Mouse (Mus musculus): ENCODE measurements at regions not wholly inside any gene's neighbourhood (a gene's known extent, or its start where the extent isn't known, plus 50 kb on each side); places are given as distances from the start of the nearest gene placed in this dataset.
A peak's percentile ranks its signal among the peaks of the same experiment; 100 is the strongest.

DNA sequence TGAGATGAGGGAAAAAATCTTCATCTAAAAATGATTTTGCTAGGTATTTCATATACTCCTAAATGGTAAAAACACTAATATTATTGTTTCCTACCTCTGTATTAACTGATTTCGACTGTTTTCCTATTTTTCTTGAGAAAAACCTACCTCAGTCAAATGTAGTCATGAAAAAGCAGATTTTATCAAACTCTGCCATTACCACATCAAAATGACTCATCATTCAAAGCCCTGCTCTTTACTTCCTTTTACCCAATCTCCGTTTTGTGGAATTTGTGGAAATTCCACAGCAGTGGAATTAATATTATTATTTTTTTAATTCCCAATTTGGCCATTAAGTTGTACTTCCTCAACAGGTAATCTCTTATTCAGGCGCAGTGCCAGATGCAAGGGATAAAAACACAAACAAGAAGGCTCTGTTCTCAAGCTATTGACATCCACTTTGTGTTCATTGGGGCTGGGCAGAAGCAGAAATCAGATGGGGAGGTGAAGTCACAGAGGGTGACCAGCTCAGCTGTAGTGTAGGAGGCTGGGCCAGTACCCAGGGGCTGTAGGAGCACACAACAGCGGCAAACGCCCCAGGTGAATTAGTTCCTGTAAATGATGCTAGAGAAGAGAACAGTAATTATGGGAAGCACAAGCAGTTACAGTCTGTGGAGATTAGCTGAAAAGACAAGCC lies 138.2 kb upstream of the Mocs2 start:
- peak; percentile 75 for DNase-seq (ENCODE audit: low read depth)

DNA sequence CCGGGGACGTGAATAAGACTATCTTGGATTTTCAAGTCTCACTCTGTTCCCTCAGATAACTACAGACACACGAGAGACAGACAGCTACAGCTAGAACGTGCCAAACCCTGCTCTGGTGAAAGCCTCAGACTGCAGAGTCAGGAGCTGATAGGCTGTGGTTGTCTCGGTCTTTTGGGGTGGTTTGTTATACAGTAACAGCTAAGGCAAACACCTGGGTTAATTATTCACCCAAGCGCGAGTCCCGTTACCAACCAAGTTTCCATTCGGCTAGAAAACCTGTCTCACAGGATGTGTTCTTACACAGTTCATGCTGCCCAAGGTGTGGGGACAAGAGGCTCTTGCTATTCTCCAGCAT lies 137.7 kb upstream of the Mocs2 start:
- DNase-seq (ENCODE audit: low read depth) = peak; percentile 29

DNA sequence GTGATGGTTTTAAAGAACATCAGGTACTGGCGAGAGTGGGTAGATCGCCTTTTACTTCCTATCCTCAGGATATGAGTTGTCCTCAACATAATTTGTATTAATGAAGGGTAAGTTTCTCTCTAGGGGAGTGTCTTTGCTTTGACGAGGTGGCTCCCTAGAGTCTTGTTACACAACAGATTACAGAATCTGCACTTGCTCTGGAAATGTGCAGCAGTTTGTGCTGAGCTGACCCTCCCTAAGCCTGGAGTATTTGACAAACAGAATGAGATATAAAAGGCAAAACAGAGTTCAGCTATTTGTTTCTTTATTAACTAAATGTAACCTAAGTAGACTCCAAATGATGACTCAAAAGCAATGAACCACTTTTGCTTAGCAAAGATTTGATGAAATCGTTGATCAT lies 136.8 kb upstream of the Mocs2 start:
- DNase-seq (ENCODE audit: low read depth) = no peak

DNA sequence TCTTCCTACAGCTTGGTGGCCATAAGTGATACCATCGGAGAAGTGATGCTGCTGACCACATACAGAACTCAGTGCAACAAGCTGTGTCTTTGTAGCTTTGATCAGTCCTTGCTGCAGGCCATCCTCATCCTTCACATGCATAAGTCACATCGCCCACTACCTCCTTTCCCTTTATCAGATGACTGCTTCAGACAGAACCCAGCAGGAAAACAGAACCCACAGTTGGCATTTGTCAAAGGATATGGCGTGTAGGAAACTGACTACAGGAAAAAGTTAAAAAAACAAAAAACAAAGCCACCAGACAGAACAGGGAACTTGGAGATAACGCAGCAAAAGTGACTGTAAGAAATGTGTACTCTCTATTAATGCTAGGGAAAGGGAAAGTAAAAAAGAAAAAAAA lies 136.1 kb upstream of the Mocs2 start:
- peak; percentile 88 for DNase-seq (ENCODE audit: low read depth)

DNA sequence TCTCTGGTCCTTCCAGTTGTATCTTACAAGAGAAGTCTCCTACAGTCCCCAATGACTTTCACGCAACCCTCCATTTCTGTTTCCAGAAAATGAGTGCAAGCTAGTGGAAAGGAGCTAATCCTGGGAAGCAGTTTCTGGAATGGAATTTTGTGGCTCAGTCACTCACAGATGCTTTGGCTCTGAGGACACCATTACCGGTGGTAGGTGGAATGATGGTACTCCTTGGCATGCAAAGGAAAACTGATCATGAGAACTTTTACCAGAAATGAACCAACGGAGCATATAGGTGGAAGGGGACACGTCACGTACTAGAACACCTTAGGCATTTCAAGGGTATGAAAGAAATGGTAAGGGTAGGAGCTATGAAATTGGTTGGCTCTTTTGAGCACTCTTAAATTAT lies 135.1 kb upstream of the Mocs2 start:
- DNase-seq (ENCODE audit: low read depth) = no peak

DNA sequence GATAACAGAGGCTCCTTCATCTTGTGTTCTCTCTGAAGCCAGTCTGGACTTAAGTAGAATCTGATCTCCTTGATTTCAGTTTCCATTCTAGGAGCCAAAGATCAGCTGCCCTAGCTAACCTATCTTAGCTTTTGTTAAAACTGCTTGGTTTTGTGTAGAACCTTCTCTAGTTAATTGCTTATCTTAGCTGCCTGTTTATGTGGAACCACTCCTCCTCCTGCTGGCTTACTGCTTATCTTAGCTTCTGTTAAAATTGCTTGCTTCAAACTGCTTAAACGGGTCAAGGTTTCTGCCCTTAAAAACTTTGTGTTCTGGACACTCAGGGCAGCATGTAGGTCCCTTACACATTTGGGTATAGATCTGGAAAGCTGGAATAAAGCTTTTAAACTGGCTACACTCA lies 133.7 kb upstream of the Mocs2 start:
- DNase-seq (ENCODE audit: low read depth) = peak; percentile 8

DNA sequence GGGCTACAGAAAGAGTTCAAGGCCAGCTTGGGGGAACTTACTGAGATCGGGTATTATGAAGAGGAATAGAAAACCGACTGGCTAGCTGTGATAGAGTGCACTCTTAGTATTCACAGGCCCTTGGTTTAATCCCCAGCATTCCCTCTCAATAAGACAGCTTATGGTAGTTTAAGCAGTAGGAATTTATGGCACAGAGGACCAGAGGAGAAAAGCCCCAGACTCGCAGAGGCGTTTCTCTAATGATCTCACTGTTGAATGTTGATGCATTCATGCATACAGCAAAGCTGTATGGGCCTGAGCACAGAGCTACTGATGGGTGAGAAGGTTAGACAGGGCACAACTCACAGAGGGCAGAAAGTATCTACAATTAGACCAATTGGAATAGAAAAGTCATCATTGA lies 132.7 kb upstream of the Mocs2 start:
- no peak for DNase-seq (ENCODE audit: low read depth)

DNA sequence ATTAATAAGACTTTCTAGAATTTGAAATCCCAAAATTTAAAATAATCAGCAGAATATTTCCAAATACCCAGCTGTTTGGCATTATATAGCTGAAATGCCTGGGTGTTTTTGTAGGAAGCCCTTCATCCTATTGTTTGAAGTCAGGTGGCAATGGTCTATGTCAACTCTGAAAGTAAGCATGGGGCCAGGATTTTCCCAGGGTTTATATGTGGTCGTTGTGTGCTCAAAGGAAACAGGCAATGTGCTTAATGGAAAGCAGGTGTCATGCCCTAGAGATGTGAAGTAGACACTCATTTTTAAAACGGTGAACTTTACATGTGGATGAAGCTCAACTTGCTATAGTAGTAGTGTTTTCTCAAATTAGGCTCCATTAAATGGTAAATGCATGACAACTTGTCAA lies 105.4 kb upstream of the Mocs2 start:
- DNase-seq (ENCODE audit: low read depth) = no peak

DNA sequence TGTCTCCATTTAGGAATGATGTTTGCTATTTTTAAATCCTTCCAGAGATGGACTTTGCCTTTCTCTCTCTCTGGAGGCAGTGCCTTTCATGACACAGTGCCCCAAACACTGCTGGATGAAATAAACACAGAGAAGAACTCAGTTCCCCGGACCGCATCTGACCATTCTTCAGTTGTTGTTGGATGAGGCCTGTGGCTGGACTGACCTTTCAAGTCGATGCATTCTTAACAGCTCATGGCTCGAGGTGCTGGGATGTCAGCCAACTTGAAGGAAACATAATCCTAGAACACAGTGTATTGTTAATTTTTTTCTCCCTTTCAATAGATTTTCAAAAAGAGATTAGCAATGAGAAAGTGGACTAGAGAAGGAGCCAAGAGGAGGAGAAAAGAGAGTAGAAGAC lies 98.3 kb upstream of the Mocs2 start:
- DNase-seq (ENCODE audit: low read depth) = no peak

DNA sequence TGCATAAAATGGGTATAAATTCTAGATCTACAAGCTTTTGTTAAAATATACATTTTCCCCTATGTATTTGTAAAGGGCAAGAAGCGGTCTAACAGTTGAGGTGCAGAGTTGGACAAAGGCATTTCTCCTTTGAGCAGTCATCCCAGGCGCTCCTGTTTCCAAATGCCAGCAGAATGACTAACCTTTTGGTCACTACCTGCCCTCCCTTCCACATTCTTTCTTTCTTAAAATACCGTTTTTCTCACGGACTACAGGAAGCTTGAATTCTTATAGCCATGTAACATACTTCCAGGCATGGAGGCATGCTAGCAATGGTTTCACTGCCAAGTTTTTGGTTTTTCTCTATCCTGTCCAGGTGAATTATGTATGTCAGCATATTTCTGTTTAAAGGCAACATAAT lies 91.2 kb upstream of the Mocs2 start:
- DNase-seq (ENCODE audit: low read depth) = no peak

DNA sequence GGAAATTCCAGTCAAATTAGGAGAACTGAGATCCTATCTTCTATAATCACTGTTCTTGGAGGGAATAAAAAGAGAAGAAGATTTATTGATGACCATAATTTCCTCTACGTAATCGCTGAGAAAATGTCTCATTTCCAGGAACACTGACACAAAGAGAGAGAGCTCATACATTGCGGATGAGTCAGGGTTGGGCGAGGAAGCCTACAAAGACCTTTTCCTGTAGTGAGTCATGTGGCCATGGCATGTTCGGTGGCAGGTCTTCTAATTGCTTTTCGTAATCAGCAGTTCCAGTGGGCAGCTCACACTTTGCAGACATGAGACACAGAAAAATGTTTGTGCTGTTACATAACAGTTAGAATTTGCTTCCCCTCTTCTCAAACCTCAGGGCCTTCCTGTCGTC lies 83.0 kb upstream of the Mocs2 start:
- DNase-seq (ENCODE audit: low read depth) = peak; percentile 89

DNA sequence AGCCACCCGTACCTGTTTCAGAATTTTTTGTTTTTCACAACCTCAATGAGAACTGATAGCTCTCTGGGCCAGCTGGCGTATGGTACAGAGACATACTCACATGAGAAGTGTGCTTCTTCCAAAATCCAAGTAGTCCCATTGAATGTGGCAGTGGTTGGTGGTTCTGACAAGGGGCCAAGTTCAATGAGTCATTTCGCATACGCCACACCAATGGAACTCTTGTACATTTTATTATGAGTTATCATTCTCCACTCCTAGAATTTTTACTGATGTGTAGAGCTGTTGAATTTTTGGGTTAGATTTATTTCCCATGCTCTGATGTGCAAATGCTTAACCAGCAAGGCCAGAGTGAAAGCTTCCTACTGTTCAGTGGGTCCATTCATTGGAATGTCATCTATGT lies 82.0 kb upstream of the Mocs2 start:
- DNase-seq (ENCODE audit: low read depth) = peak; percentile 37

DNA sequence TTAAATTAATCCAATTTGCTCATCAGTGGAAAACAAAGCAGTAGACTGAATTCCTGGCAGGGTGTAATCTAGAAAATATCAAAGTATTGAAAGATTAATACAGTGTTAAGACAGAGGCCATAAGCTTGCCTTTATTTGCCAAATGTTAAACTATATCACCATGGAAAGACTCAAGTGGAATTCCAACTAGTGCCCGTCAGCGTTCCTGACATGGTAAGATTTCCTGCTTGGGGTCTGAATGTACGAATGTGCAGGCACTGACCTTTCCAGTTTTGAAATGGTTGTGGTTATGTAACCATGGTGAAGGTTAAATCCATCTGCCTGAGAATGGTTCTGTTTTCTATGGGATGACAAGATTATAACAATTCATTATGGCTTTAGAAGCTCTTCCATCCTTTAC lies 75.5 kb upstream of the Mocs2 start:
- no peak for DNase-seq (ENCODE audit: low read depth)

DNA sequence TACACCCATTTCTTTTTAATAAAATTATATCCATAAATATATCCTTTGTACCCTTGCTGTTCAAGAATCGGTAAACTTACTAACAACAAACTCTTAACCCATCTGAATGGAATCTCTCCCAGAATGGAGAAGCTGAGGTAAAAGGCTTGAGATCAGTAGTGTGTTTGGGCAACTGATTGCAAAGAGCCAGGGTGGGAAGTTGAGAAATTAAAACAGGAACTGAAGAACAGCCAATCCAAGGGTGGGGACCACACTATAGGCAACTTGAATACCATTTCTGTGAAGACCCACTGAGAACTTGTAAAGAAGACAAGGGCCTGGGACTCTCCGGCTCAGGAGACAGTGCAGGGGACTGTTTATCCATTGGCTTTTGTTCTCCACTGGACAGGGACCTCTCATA lies 72.2 kb upstream of the Mocs2 start:
- peak; percentile 12 for DNase-seq (ENCODE audit: low read depth)

DNA sequence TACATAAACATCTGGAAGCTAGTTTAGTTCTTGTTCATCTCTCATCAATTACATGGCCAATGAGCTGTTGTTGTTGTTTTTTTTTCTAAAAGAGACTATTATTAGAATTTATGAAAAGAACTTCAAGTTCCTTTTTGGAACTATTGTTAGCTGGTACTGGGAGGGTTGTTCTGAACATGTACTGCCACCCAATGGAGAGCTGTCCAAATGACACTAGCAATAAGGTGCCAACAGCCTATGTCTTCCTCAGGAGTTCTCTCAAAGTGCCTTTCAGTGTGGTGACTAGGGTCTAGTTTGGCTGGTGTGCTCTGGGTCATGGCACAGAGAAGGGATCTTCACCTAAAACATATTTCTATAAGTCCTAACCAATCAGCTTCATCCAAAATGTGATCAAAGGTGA lies 60.6 kb upstream of the Mocs2 start:
- peak; percentile 59 for DNase-seq (ENCODE audit: low read depth)

DNA sequence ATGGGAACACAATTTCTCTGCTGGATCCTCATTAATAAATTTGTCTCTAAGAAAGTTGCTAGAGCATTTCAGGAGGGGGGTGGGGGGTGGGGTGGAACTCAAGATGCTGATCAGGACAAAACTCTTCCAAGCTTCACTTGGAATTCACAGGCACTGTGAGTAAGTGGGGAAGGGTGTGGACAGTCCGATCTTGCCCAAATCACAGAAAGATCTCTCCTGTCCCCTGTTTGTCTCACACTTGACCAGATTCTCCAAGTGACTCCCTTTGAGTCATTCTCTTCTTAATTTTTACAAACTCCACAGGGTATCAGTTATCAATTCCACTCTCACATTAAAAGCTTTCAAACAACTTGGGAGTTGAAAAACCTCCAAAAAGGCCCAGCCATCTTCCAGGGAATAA lies 58.1 kb upstream of the Mocs2 start:
- no peak for DNase-seq (ENCODE audit: low read depth)

DNA sequence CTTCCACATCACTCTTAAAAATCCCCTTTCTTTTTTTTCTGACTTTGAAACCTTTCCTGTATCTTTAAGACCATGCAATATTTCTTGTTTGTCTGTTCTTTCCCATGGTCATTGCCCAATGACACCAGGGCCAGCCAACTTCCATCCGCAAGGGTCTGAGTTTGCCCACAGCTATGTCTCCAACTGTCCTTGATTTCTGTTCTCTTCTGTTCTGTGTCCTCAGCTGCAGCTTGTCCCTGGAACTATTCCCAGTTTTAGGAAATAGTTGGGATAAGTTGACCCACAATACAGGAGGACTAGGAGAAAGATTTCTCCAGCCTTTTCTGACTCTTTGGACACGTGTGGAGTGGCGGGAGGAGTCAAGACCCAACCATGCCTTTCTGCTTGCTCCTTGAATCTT lies 57.1 kb upstream of the Mocs2 start:
- DNase-seq (ENCODE audit: low read depth) = no peak

Data from 416B (cell line).